Mouse (Mus musculus) ovary, postnatal 14 days (tissue): ENCODE results near the gene Nos1ap.

Experiments used
- DNase-seq: peaks from one replicate; pipeline ENCODE4 v3.0.0; 2022; ENCODE audit warnings: low spot score

Nos1ap gene

DNA sequence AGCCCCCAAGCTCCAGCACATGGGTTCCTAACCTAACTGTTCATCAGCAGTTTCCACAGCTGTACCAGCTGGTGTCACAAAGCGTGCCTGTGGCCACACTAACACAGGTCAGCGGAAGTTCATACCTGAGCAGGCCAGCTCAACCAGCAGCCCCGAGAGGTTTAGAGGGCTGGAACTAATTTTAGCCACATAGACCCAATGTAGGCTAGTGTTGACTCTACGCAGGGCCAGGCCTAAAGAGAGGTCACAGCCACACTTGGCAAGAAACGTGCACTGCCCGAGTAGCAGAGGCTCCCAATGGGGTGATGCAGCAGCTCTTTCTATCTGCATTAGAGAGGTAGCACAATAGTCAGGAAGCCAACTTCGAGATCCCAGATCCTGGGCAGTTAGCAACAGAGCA lies 88.1 kb downstream of the Nos1ap start:
- DNase-seq: no peak

DNA sequence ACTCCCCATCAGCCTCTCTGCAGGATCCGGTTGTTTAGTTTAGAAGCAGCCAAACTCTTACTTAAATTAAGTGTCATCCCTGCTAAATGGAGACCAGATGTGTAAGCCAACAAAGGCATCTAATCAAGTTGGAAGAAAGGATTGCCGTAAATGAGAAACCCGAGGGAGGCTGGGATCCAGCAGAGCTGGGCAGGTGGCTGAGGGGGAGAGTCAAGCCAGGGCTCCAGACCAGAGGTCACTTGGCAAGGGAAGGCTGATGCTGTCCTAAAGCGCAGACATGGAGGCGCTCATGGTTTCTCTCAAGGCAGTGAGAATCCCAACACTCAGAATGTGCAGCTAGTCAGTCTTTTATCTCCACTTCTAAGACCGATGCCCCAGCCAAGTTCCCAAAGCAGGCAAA lies 89.8 kb downstream of the Nos1ap start:
- DNase-seq: peak; percentile 28

DNA sequence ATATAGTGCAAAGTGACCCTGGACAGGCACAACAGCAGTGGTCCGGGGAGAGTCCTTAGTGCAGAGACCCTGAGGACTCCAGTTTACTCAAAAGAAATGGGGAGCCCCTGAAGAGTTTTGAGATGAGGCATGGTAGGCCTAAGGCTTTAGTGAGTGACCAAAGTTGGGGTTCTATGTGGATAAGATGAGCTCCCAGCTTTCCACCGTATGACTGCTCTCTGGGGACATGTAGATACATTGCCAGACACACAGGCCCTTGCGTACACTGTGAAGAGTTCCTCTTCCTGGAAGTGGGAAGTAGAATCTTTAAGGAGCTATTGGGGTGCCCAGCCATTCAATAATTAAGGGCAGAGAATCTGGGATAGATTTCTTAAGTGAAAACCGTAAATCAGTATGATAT lies 90.2 kb downstream of the Nos1ap start:
- no peak for DNase-seq

DNA sequence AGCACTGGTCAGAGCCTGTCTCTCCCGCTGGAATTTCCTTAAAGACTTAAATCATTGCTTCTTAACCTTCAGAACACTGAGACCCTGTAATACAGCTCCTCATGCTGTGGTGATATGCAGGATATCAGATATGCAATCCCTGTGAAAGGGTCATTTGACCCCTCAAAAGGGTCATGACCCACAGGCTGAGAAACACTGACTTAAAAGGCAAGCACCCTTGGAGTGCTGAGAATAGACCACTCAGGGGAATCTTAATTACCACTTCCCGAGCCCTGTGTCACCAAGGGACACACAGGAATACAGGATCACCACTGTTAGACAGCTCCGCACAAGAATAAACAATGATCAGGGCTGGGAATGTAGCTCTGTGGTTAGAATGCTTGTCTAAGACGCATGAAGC lies 91.0 kb downstream of the Nos1ap start:
- no peak for DNase-seq

DNA sequence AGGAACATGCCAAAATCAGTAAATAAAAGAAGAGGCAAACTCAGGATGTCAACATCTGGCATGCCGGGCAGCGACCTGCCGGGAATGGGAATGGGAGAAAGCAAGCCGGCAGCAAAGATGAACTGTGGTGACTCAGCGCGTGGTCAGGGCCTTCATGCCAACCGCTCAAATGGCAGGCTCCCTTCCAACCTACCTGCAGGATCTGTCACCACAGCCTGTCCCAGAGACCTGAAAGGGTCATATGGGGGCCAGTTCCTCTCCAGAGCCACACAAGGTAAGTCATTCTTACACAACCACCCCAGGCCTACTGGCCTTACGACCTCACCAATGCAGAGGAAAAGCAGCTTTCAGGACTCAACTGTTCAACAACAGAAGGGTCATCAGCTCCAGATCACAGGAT lies 93.4 kb downstream of the Nos1ap start:
- no peak for DNase-seq

GRCm38 (mm10) chr1:170495538-170496183 lies 94.0 kb downstream of the Nos1ap start:
- DNase-seq: no peak

- no peak for DNase-seq
These were observed 97.1 kb downstream of the Nos1ap start for GRCm38 (mm10) chr1:170492527-170492926.

DNA sequence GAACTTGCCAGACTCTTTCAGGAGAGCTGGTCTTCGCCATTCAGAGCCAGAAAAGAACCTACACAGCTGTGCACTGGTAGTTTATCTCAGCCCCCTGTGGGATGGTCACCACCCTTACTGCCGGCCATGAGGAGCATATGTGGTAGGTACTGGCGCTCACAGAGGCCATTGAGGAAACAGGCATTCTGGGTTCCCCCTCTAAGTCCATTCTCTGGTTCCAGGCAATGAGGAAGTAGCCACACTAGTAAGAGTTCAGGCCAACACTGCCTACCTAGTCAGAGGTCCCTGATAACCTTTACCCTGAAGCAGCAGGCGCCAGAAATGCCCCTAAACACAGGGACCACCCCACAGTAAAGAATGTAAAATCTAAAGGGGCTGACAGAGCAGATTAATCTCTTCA lies 97.6 kb downstream of the Nos1ap start:
- no peak for DNase-seq

GRCm38 (mm10) chr1:170489936-170490335 lies 99.7 kb downstream of the Nos1ap start:
- no peak for DNase-seq

DNA sequence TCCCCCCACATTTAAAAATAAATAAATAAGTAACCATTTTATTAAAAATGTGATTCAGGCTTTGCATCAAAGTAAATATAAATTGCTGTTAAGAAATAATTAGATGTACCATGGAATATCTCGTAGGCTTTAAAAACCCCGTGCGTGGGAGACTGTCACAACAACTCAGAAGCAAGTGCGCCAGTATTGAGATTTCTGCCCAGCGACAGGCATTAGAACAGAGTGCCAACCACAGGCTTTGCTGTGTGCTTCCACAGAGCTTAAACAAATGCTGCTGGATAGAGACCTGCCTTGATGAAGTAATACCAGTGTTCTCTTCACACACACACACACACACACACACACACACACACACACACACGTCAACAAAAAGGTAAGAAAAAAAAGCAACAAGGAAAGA lies 100.2 kb downstream of the Nos1ap start:
- DNase-seq: no peak

DNA sequence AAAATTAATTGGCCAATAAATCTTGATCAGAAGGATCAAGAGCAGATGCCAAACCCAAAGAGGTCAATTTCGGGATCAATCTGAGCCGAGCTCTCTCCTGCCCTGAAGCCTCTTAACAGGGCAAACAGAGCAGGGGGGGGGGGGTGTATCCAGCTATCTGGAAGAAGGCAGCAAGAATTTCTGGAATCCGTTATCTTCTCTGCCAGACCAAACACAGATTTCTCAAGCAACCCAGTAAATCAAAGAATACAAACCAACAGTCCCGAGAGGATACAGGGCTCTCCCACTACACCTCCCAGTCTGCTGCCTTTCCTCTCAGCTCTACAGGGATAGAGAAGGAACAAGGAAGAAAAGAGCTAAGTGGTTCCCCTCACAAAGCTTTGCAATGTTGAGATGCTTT lies 104.5 kb downstream of the Nos1ap start:
- DNase-seq: no peak

DNA sequence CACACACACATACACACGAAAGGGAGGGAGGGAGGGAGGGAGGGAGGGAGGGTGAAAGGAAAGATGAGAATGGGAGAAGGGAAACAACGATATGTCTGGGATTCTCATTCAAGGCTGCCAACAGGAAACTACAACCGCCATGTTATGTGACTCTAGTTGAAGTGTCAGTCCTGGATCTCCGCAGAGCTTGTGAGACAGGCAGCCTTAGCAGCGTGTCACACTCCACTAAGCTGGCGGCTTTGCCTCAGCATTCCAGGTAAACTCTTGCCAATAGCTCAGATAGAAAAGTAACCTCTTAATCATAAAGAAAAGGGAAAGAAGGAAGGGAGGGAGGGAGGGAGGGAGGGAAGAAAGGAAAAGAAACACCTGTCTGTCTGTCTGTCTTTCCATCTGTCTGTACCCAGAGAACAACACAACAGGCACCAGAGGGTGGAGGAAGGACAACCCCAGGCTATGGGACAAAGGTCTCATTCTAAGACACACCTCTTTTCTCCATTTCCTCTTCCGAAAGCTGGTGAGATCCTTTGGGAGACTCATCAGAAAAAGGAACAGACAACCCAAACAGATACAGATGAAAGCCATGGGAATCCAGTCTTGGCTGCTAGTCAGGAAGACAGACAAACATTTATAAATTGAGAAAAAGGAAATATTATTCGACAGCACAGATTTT lies 107.3 kb downstream of the Nos1ap start:
- no peak for DNase-seq

GRCm38 (mm10) chr1:170481093-170481492 lies 108.6 kb downstream of the Nos1ap start:
- DNase-seq: no peak

DNA sequence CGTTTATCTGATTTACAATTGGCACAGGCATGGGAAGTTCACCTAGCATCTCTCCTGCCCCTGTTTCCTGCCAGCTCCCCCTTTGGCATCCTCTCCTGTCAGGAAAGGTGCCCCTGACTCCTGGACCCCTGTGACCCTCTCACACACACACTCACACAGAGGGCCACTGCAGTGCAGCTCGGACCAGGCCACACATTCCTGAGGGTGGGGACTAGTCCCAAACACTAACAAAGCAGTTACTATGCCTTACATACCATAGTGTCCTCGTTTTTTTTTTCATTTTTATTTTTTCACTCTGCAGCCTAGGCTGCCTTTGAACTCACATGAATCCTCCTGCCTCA lies 110.2 kb downstream of the Nos1ap start:
- DNase-seq: no peak

DNA sequence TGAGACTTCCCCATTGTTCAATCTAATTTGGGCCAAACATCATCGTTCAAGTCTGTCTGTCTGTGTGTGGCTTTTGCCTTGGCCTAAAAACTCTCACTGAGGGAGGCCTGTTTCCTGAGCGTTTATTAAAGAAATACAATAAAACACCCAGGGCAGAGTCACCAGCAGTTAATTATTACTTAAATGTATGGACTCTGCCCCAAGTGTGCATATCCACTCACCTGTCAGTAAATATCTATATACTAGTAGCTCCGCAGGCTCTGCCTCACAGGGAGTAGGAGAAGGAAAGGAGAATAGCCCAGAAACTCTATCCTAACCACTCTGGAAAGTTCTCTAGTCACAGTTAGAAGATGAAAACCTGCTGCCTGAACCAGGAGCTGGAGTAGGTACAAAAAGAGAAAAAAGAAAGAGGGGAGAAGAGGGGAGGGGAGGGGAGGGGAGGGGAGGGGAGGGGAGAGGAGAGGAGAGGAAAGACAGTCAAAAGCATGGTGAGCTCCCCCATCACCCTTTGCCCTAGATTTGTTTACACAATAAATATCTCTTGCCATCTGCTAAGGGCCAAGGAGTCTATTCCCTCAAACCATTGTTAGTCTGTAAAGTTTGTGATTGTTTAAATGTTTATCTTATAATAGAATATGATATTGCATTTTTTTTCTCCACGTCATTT lies 110.7 kb downstream of the Nos1ap start:
- DNase-seq: no peak

DNA sequence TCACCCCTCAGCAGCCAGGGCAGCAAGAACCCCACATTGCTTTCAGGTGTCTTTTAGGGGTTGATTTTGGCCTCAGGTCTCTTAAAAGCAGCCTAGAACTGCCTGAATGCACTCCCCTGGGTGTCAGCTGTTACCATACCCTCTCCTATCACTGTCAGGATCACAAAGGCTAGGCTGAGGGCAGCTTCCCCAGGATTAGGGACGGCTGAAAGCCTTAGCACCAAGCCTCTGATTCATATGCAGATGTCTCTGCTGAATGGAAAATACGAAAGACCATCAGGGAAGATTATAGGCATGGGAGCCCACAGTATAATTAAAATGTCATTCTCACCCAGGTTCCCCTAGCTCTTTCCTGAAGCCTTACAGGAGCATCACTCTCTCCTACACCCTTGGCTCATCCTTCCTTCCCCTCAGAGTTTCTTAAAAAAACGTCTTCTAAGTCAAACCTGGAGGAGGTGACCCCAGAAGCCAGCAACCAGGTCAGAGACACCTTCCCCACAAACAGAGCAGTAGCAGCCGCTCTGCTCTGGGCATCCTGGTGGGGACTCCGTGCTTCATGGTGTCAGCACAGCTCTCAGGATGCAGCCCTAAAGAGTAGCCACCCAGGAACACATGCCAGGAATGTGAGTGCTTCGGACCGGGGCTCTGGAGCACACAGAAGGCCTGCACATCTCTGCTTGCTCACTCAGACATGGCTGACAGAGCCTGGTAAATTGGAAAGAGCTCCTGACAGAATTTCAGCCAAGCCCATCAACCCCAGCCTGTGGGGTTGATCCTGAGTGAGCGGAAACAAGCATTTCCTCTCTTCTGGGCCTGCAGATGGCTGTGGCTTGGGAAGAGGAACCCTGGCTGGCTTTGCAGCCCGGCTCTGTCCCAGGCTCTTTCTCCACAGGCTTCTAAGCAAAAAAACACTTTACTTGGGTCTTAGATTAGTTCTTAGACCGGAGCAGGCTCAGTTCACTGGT lies 111.7 kb downstream of the Nos1ap start:
- no peak for DNase-seq

DNA sequence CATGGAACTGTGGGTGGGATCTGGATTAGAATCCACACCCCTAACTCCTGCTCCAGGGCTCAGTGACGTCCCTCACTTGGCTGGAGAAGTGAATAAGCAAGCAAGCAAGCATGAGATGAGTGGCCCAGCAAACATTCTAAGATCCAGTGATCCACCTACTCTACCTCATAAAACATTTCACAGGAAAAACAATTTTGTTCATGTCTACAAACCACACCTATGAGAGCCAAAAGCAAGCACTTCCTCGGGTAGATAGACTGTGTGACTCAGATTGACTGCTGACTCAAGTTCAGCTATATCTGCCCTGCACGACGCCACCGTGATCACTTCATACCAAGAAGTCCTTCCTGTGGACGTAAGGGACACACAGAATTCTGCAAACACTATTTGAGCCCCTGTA lies 116.2 kb downstream of the Nos1ap start:
- DNase-seq: no peak

DNA sequence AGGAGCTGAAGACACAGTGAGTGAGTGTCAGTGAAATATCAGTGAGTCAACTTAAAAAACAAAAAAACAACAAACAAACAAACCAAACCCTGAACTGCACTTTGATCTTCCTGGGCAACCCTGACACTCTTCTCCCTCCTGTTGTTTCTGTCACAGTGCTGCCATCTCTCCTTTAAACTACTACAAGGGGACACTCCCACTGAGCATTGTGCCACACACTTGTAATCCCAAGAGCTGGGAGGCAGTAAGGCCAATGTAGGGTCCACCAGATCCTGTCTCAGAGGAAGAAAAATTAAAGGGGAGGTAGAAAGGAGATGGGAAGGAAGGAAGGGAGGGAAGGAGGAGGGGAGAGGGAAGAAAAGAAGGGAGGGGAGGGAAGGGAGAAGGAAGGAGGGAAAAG lies 116.8 kb downstream of the Nos1ap start:
- no peak for DNase-seq

DNA sequence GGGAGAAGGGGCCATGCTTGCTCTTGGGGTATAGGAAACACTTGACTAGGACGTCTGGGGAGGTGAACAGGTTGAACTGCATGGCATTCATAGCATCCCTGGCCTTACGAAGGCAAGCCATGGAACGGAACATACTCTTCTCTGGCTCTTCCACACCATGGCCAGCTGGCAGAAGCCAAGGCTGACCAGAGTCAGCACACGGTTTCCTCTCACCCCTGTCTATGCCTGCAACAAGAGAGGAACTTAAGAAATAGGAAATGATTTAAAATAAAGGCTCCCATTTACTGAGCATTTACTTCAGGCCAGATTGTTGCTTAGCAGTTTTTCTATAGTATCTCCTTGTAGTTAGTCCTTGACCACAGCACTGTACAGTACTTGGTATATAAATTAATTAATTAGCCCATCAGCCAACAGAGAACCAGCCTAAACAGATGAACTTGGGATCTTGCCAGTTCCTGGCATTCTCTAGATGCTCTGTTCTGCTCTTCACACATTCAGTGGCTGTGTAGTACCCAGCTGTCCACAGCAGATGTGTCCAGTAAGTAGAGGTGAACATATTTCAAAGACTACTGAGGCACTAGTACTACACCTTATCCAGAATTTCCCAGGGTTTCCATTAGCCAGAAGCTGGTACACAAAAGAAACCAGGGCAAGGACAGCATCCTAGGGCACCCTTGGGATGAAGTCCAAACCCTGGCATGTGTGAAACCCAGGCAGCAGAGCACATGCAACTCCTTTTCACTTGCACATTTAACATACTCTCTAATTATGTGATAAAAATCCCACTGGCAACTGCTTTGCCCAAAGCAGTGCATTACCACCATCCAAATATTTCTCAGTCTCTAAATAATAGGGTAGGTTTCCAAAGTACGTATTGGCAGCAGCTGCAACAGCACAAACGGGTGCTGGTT lies 123.3 kb downstream of the Nos1ap start:
- DNase-seq: no peak

- DNase-seq: no peak
These were observed 127.5 kb downstream of the Nos1ap start for GRCm38 (mm10) chr1:170462140-170462539.

DNA sequence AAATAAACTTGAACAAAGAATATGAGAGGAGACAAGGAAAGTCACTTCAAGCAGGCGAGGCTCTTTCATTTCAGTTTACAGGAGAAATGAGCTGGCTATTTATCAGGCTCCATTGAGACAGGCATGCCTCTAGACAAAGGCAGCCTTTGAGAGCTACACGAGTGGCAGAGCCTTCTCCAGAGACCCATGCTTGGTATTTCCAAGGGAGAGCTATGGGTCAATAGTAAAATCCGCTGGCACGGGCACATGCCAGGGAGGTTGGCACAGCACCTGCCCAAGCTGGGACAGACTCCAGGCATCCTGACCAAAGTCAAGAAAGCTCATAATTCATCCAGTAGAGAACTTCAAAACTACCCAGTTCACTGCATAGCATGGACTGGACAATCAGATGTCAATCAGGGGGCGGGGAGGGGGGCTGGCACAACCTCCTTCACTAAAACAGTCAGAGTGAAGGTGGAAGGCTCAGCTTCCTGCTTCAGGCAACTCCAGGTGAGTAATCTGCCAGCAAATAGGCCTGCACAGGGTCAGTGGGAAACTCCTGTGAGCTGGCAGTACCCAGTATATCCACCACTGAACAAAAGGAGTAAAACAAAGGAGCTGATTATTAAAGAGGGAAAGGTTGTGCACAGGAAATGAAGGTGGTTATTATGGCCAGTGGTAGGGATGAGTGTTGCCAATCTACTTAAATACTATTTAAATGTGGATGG lies 129.6 kb downstream of the Nos1ap start:
- peak; percentile 34 for DNase-seq
